In genomic region chr6:59424871-59425740, GRCm38 (mm10) we compare ENCODE assay signal across 8 mouse cellular contexts. TPM values are rescaled to one million over a fixed set of nuclear protein-coding genes. Genes with fewer than 3 reads are reported as not detected.
DNase-seq lines count a peak whose midpoint lies in the region; ATAC-seq and TF ChIP-seq lines count a peak whose summit lies in the region.

No protein-coding gene starts in this region.

- H3K27ac ChIP-seq in kidney, embryonic 15.5 days: no peak overlapping the region
- H3K27ac ChIP-seq in hindbrain, embryonic 16.5 days (ENCODE audit: low read depth, low read length): no peak overlapping the region
- H3K27ac ChIP-seq in midbrain, postnatal 0 days (ENCODE audit: low read depth, low read length): peak overlapping the region; percentile 89

- no peak for ATAC-seq in kidney, embryonic 15.5 days (replicated peaks; ENCODE audit: low FRiP score)
- no peak for ATAC-seq in hindbrain, embryonic 16.5 days
- ATAC-seq in midbrain, postnatal 0 days (ENCODE audit: low FRiP score): peak; percentile 15; the same call in 1 of the 2 replicates

- H3K4me3 ChIP-seq in kidney, embryonic 15.5 days (replicated peaks): peak overlapping the region; percentile 47; the same call in 1 of the 2 replicates
- H3K4me3 ChIP-seq in hindbrain, embryonic 16.5 days (ENCODE audit: low read length): peak overlapping the region; percentile 67
- peak overlapping the region; percentile 65 for H3K4me3 ChIP-seq in midbrain, postnatal 0 days (ENCODE audit: low read depth, low read length)

- DNase-seq in cerebellum, adult 9-10 months: peak; percentile 60
- no peak for DNase-seq in cerebellum, adult 11-12 months
- DNase-seq in kidney, adult 8-10 months: no peak
- DNase-seq in midbrain, postnatal 0 days (ENCODE audit: low spot score): no peak
- no peak for DNase-seq in layer of hippocampus, postnatal 10 days (ENCODE audit: low spot score in 2 of 2)
- no peak for DNase-seq in adrenal gland, postnatal 25 days

- WGBS in kidney, embryonic 15.5 days: 76% methylated on average over 10 of the region's 10 CpGs
- WGBS in hindbrain, embryonic 16.5 days: 79% methylated on average over 10 of the region's 10 CpGs
- 62% methylated on average over 10 of the region's 10 CpGs for WGBS in midbrain, postnatal 0 days

- H3K36me3 ChIP-seq in kidney, embryonic 15.5 days: no peaks in the 10 kb centered on the region
- H3K36me3 ChIP-seq in hindbrain, embryonic 16.5 days (ENCODE audit: control insufficient read depth, insufficient read depth, low read length): no peaks in the 10 kb centered on the region
- H3K36me3 ChIP-seq in midbrain, postnatal 0 days (ENCODE audit: insufficient read depth, low read length): no peaks in the 10 kb centered on the region

- peak overlapping the region; percentile 82 for H3K4me2 ChIP-seq in kidney, embryonic 15.5 days
- peak overlapping the region; percentile 63 for H3K4me2 ChIP-seq in hindbrain, embryonic 16.5 days (ENCODE audit: low read length)
- H3K4me2 ChIP-seq in midbrain, postnatal 0 days (ENCODE audit: low read depth, low read length, poor library complexity, severe bottlenecking): peak overlapping the region; percentile 73

- H3K27me3 ChIP-seq in kidney, embryonic 15.5 days: no peaks in the 10 kb centered on the region
- no peaks in the 10 kb centered on the region for H3K27me3 ChIP-seq in hindbrain, embryonic 16.5 days (replicated peaks; ENCODE audit: control insufficient read depth, insufficient read depth, low read length)
- no peaks in the 10 kb centered on the region for H3K27me3 ChIP-seq in midbrain, postnatal 0 days (ENCODE audit: insufficient read depth, low read length)

- H3K9me3 ChIP-seq in kidney, embryonic 15.5 days (replicated peaks): no peaks in the 10 kb centered on the region
- H3K9me3 ChIP-seq in hindbrain, embryonic 16.5 days (ENCODE audit: control insufficient read depth, low read length): no peaks in the 10 kb centered on the region
- H3K9me3 ChIP-seq in midbrain, postnatal 0 days (ENCODE audit: low read length): no peaks in the 10 kb centered on the region

- no peak for TF ChIP-seq CTCF in midbrain, postnatal 0 days (IDR thresholded peaks at IDR 0.05)

- H3K9ac ChIP-seq in kidney, embryonic 15.5 days: no peak overlapping the region
- peak overlapping the region; percentile 87; the same call in 1 of the 2 replicates for H3K9ac ChIP-seq in hindbrain, embryonic 16.5 days (ENCODE audit: low read depth, low read length)
- H3K9ac ChIP-seq in midbrain, postnatal 0 days (replicated peaks; ENCODE audit: low read length, poor library complexity, severe bottlenecking): peak overlapping the region; percentile 86; the same call in 1 of the 2 replicates

- peaks cover 14% of the 10 kb centered on the region; the same call in 1 of the 2 replicates for H3K4me1 ChIP-seq in kidney, embryonic 15.5 days
- peaks cover 2% of the 10 kb centered on the region for H3K4me1 ChIP-seq in hindbrain, embryonic 16.5 days (ENCODE audit: control insufficient read depth, insufficient read depth, low read depth, low read length)
- no peaks in the 10 kb centered on the region for H3K4me1 ChIP-seq in midbrain, postnatal 0 days (ENCODE audit: insufficient read depth, low read length)

RNA-seq across cellular contexts. Expression of gene Gprin3, which starts 1.0 kb away (rescaled TPM):
- polyA plus RNA-seq in kidney, embryonic 15.5 days (2015; fragmentation: Nextera tagmentation; extraction: Ambion mirVana): 1.6 and 1.7 TPM in 2 replicates
- polyA plus RNA-seq in hindbrain, embryonic 16.5 days (2015; fragmentation: Nextera tagmentation; extraction: Ambion mirVana): 9.9 and 13.0 TPM in 2 replicates
- total RNA-seq in midbrain, postnatal 0 days (2014; rRNA removed): 34.3 and 38.8 TPM in 2 replicates
- 14.3 and 14.6 TPM in 2 replicates for polyA plus RNA-seq in midbrain, postnatal 0 days (2015; fragmentation: Nextera tagmentation; extraction: Ambion mirVana)
- total RNA-seq in layer of hippocampus, postnatal 10 days (2021): 10 to 100 TPM; 17.9 to 18.3 TPM
- 1.9 and 2.0 TPM in 2 replicates for total RNA-seq in adrenal gland, postnatal 25 days (2021)
